Mouse (Mus musculus): ENCODE data around the gene Syt9. TPM values are rescaled to one million over a fixed set of nuclear protein-coding genes. Genes with fewer than 3 reads are reported as not detected.

The Syt9 gene
- polyA plus RNA-seq, 1 experiment, result not detected

- no peak for TF ChIP-seq POLR2A (IDR thresholded peaks at IDR 0.05; ENCODE audit: borderline replicate concordance, low read depth, low read length)
- no peak for TF ChIP-seq CTCF (IDR thresholded peaks at IDR 0.05; ENCODE audit: low read depth, low read length)
- Histone ChIP-seq H3K4me1 (ENCODE audit: control insufficient read depth, insufficient read depth, low read length) (no peaks in the 10 kb centered on the region), H3K27ac (ENCODE audit: insufficient read depth, low read depth, low read length) (no peak overlapping the region), H3K4me3 (ENCODE audit: insufficient read depth, low read length) (no peak overlapping the region)
These were observed 134.5 kb downstream of the Syt9 start for GRCm38 (mm10) chr7:107504761-107505712.

GRCm38 (mm10) chr7:107507920-107508319, 137.4 kb downstream of the Syt9 start:
- Histone ChIP-seq H3K27ac (ENCODE audit: insufficient read depth, low read depth, low read length) (no peak overlapping the region), H3K4me3 (ENCODE audit: insufficient read depth, low read length) (no peak overlapping the region), H3K4me1 (ENCODE audit: control insufficient read depth, insufficient read depth, low read length) (no peaks in the 10 kb centered on the region)
- TF ChIP-seq POLR2A (IDR thresholded peaks at IDR 0.05; ENCODE audit: borderline replicate concordance, low read depth, low read length) (no peak), CTCF (IDR thresholded peaks at IDR 0.05; ENCODE audit: low read depth, low read length) (no peak)

- H3K27ac ChIP-seq (ENCODE audit: insufficient read depth, low read depth, low read length), result no peak overlapping the region
- H3K4me1 ChIP-seq (ENCODE audit: control insufficient read depth, insufficient read depth, low read length), result no peaks in the 10 kb centered on the region
- no peak overlapping the region for H3K4me3 ChIP-seq (ENCODE audit: insufficient read depth, low read length)
- TF ChIP-seq POLR2A (IDR thresholded peaks at IDR 0.05; ENCODE audit: borderline replicate concordance, low read depth, low read length), result no peak
- TF ChIP-seq CTCF (IDR thresholded peaks at IDR 0.05; ENCODE audit: low read depth, low read length), result no peak
These were observed 139.2 kb downstream of the Syt9 start for GRCm38 (mm10) chr7:107509740-107510139.

- TF ChIP-seq CTCF (IDR thresholded peaks at IDR 0.05; ENCODE audit: low read depth, low read length), result no peak
- H3K27ac ChIP-seq (ENCODE audit: insufficient read depth, low read depth, low read length), result no peak overlapping the region
- peaks cover 4% of the 10 kb centered on the region; the same call in 1 of the 2 replicates for H3K4me1 ChIP-seq (ENCODE audit: control insufficient read depth, insufficient read depth, low read length)
- no peak overlapping the region for H3K4me3 ChIP-seq (ENCODE audit: insufficient read depth, low read length)
These were observed 146.3 kb downstream of the Syt9 start for GRCm38 (mm10) chr7:107516704-107517410.

- Histone ChIP-seq H3K4me1 (ENCODE audit: control insufficient read depth, insufficient read depth, low read length) (peaks cover 4% of the 10 kb centered on the region; the same call in 1 of the 2 replicates), H3K27ac (ENCODE audit: insufficient read depth, low read depth, low read length) (no peak overlapping the region), H3K4me3 (ENCODE audit: insufficient read depth, low read length) (no peak overlapping the region)
- no peak for TF ChIP-seq POLR2A (IDR thresholded peaks at IDR 0.05; ENCODE audit: borderline replicate concordance, low read depth, low read length)
- no peak for TF ChIP-seq CTCF (IDR thresholded peaks at IDR 0.05; ENCODE audit: low read depth, low read length)
These were observed 148.9 kb downstream of the Syt9 start for GRCm38 (mm10) chr7:107519256-107520025.

- Histone ChIP-seq H3K27ac (ENCODE audit: insufficient read depth, low read depth, low read length) (no peak overlapping the region), H3K4me3 (ENCODE audit: insufficient read depth, low read length) (no peak overlapping the region), H3K4me1 (ENCODE audit: control insufficient read depth, insufficient read depth, low read length) (peaks cover 4% of the 10 kb centered on the region; the same call in 1 of the 2 replicates)
- TF ChIP-seq CTCF (IDR thresholded peaks at IDR 0.05; ENCODE audit: low read depth, low read length), result no peak
- no peak for TF ChIP-seq POLR2A (IDR thresholded peaks at IDR 0.05; ENCODE audit: borderline replicate concordance, low read depth, low read length)
These were observed 150.9 kb downstream of the Syt9 start for GRCm38 (mm10) chr7:107521411-107521810.

GRCm38 (mm10) chr7:107526299-107526698, 155.8 kb downstream of the Syt9 start:
- H3K4me3 ChIP-seq (ENCODE audit: insufficient read depth, low read length), result no peak overlapping the region
- H3K4me1 ChIP-seq (ENCODE audit: control insufficient read depth, insufficient read depth, low read length), result no peaks in the 10 kb centered on the region
- H3K27ac ChIP-seq (ENCODE audit: insufficient read depth, low read depth, low read length), result no peak overlapping the region
- TF ChIP-seq POLR2A (IDR thresholded peaks at IDR 0.05; ENCODE audit: borderline replicate concordance, low read depth, low read length), result no peak
- no peak for TF ChIP-seq CTCF (IDR thresholded peaks at IDR 0.05; ENCODE audit: low read depth, low read length)

GRCm38 (mm10) chr7:107528169-107528772, 157.7 kb downstream of the Syt9 start:
- no peak overlapping the region for H3K4me3 ChIP-seq (ENCODE audit: insufficient read depth, low read length)
- no peaks in the 10 kb centered on the region for H3K4me1 ChIP-seq (ENCODE audit: control insufficient read depth, insufficient read depth, low read length)
- no peak overlapping the region for H3K27ac ChIP-seq (ENCODE audit: insufficient read depth, low read depth, low read length)
- TF ChIP-seq CTCF (IDR thresholded peaks at IDR 0.05; ENCODE audit: low read depth, low read length) (no peak), POLR2A (IDR thresholded peaks at IDR 0.05; ENCODE audit: borderline replicate concordance, low read depth, low read length) (no peak)

- Histone ChIP-seq H3K4me3 (ENCODE audit: insufficient read depth, low read length) (no peak overlapping the region), H3K27ac (ENCODE audit: insufficient read depth, low read depth, low read length) (no peak overlapping the region), H3K4me1 (ENCODE audit: control insufficient read depth, insufficient read depth, low read length) (no peaks in the 10 kb centered on the region)
- TF ChIP-seq POLR2A (IDR thresholded peaks at IDR 0.05; ENCODE audit: borderline replicate concordance, low read depth, low read length) (no peak), CTCF (IDR thresholded peaks at IDR 0.05; ENCODE audit: low read depth, low read length) (no peak)
These were observed 158.8 kb downstream of the Syt9 start for GRCm38 (mm10) chr7:107529364-107529763.
